Mouse (Mus musculus) right cerebral cortex, postnatal 14 days (tissue): Measurements from ENCODE around the gene Ets1.

ENCODE experiments used
- DNase-seq: peaks from one replicate; pipeline ENCODE4 v3.0.0; 2022

Ets1 gene

DNA sequence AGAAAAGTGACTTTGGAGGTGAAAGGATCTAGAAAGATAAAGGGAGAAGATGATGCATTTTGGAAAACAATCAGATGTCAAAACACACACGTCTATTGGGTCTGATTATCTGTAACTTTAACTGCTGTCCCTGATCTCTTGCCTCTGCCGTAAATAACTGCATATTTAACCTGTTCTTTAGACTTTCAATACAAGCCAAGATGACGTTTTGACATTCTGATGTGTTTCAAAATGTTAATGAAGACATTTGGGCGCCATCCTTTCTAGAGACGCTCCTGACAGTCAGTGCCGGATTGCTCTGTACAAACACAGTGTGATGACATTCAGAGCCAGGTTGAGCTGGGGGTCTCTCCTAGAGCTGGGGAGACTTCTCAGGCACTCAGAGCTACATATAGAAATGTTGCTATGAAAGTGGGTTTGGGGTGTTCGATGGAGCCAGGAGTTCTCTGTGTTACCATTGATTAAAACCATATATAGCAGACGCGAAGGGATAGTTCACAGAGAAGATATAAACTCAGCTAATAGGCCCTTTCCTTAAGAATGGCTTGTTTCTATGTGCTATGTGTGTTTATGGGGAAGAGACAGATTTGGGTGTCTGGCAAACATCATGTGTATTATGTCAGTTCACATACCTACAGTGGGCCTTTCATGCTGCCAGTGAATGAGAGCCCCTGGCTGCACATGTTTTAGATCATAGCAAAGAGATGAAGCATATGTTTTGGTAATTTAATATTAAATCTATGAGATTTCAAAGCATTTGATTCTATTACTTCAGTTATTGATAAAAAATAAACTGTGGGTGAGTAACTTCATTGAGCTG lies 61.5 kb downstream of the Ets1 start:
- no peak for DNase-seq

DNA sequence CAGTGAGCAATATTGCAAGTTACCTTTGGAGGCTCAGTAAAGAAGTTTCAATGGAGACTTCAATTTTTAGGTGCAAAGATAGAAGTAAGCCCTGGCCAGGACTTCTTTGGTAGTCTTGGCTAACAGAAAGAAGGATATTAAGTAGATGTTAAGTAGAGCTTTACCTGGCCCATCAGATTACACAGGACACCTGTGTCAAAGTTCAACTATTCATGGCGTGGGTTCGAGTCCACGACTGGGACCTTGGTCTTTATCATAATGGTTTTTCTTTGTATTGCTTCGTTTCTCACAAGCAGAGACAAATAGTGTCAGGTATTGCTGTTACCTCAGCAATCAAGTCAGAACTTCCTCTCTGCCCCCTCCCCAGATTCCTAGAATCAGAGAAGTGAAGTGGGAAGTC lies 62.7 kb downstream of the Ets1 start:
- DNase-seq, result no peak

DNA sequence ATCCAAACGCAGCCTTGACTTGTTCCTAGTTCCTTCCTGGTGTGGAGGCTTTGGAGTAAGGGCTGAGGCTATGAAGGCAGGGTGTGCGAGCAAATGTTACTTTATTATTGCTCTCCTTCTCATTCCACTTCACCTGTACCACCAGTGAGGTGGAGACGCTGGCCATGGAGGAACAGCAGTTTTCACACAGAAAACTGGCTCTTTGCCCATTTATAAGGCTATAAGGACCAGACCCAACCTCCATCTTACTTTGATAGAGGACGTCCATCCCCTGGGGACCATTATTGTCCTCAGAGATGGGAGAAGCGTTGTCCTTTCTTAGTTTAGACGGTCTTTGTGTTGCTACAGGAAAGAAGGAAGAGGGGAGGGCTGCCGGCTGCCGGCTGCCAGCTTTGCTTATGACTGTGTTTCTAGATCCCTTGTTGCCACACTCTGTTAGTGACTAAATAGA lies 63.4 kb downstream of the Ets1 start:
- no peak for DNase-seq

DNA sequence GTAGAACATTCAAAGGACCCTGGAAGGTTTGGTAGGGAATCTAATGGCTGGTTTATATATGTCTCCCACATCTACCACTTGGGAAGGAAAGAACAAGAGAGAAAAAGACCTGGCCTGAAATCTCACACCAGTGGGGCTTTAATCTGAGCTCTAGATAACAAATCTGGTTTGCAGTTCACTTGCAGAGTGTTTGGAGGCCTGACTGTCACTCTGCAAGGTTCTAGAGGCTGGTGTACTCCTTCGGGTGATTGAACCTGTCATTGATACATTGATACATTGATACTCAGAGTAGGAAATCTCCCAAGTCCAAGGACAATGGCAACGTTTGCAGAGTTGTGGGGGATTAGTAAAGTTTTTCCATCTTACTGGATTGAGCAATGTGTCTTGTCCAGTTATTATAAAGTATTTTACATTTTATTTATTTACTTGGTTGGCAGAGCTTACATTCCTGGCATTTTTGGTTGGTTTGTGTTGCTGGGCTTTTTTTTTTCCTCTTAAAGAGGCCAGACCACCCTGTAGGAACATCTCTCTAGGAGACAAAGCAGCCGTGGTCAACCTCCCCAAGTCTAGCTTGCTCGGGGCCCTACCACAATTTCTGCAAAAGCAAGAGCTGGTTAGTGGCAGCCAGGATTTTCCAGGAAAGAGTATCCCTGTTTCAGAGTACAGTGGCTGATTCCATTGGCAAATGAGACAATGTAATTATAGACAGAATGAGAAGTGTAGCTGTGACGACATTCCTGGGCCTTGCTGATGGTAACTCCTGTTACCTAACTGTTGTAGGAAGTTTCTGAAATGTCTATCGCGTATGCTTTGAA lies 64.3 kb downstream of the Ets1 start:
- no peak for DNase-seq

DNA sequence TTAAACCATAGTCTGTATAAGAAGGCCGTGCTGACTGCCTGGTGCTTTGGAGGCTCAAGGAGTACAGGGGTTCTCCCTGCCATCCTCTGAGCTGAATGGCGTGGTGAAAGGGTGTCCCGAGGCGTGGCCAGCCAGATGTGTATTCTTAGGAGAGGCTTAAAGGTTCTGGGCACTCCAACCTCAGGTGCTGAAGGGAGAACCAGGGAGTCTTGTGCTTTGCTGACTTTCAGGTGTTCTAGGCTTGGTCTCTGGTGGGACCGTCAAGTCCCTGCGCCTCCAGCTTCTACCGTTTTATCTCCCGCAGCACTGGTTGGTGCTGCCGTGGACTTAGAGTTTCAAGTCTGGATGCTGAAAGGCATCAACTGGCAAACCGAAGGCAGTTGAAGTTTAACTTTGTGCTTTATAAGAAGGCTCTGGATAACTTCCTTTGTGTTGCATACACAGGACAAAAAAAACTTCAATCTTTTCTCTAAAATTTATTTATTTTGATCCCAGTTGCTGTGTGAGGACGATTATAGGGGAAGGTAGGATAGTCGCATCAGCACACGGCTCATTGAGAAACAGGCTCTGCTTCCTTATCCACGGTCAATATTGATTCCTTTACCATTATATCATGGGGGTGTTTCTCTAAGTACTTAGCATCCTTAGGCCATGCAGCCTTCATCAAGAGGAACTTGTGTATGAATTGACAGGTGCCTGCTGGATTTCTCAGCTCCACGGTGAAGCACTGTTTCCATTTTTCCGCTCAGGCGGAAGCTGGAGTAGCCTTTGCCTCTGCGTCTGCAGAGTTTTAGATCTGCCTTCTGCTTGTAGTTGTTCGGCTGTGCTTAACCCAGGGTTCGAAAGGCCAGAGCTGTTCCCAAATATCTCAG lies 65.3 kb downstream of the Ets1 start:
- DNase-seq, result no peak

DNA sequence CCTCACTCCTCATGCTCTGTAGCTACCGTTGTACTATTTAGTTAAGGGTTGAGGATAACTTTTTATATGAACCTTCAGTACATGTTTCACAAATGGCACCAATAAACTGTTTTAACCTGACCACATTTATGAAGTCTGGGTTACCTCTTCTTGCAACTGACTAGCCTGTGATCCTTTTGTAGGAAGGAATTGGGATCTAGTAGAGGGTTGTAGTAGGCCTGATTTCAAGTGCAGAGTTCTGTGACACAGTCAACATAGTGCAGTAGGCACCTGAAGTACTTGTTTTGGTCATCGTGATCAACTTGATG lies 65.9 kb downstream of the Ets1 start:
- no peak for DNase-seq

DNA sequence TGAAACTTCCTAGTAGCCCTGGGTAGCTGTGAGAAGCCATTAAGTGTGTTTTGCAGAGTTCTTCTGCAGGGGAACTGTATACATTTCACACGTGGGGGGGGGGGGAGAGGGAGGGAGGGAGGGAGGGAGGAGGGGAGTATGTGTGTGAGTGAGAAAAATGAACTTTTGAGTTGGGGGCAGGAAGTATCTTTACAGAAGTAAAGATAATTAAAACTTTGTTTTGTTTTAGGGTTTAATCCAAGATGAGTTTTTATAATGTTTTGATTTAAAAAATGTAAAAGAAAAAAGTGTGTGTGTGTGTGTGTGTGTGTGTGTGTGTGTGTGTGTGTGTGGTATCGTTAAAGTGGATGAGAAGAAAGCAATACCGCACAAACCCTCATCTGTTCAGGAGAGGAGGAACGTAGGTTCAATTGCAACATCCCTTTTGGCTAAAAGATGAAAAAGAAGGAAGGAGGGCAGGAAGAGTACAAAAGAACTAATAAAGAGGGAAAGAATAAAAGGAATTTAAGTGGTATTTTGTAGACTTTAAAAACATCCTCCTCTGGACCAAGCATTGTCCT lies 66.9 kb downstream of the Ets1 start:
- DNase-seq, result no peak

DNA sequence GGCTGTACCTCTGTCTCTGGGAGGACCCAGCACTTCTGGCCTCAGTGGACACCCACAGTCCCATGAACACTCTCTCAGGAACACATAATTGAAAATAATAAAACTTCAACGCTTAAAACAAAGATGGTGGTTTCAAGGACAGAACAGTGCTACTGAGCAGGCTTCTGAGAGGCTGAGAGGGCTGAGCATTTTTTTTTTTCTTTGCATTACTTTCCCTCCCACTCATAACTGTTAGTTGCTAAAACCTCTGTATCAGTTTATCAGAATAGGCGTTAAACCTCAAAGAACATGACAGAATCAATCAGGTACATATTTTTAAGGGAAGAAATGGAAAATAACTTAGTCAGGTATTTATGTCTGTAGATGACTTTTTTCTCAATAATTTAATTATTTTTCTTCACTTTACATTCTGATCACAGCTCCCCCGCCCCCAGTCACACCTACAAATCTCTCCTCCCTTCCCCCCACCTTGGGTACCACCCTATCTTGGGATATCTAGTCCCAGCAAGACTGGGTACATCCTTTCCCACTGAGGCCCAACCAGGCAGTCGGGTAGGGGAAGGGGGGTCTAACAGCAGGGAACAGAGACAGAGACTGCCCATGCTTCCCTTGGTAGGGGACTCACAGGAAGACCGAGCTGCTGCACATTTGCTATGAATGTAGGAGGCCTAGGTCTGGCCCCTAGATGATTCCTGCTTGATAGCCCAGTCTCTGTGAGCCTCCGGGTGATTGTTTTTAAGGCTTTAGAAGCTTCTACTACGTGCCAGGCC lies 68.1 kb downstream of the Ets1 start:
- no peak for DNase-seq

DNA sequence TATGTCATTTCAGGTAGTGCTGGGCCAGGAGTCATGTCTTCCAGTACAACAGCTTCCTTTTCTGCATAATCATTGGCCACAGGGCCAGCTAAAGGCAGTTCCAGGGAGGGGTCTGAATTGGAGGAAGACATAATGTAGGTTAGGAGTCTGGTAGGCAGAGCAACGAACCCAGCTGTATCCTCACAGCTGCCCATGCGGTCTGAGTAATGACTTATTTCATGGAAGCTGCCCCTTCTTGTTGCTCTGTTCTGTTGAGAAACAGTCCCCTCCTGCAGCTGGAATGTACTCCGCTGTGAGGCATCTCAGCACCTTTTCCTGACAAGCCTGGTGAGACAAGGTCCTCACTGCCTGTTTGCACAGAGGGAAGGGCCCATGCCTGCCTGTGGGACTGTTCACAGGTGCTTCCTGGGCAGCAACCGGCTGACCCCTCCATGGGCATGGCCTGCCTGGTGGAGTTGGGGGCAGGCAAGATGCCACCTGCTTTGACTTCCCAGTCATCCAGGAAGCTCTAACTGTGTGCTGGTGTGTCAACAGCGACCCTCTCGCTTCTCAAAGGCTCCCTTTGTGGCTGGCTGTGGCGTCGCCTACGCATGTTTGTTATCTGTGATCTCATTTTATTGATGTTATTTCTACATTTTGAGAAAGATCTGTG lies 69.9 kb downstream of the Ets1 start:
- DNase-seq, result no peak

DNA sequence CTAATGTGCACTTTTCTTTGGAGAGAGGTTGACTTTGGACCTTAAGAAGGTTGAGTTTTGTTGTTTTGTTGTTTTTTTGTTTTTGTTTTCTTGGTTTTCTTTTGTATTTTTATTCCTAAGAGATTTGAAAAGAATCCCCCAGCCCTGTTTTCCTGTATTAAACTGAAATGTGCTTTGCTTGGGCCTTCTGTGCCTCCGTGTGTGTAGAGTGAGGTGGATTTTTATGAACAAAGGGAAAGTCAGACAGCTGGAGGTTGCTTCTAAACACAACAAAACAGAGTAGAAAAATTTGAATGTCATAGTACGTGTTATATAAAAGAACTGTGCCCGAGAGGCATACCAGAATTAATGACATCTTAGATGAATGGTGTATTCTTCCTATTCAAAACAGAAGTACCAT lies 71.4 kb downstream of the Ets1 start:
- DNase-seq, result no peak

DNA sequence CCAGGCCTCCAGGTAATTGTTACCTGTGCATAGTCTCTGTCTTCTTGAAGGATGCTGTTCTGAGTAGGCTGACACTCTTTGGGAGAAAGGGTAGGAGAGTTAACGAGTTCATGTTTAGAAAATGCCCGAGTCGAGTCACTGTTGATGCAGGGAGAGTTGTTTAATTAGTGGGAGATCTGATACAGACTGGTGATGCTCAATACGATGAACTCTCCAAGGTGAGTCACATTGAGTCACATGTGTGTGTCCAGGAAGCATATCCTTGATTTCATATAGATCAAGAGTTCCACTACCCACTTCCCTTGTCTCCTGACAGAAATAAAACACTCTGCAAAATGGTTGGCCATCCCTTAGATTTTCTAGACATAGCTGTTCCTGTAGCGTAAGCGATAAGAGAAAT lies 72.5 kb downstream of the Ets1 start:
- DNase-seq, result no peak

DNA sequence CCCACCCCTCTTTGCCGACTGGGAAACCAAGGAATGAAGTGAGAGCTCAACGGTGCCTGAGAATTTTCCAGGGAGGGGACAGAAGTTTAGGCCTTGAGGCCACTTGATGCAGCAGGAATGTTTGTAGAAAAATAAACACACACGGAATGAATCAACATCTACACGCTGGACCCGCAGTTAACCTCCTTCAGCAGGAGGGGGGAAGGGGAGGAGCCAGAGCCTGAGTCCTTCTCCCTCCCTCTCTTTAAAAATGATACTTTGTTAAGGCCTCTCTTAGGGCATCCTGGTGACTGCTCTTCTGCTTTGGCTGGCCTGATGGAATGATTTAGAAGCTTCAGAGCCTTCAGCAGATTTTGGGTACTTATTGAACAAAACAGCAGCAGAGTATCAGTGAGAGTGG lies 73.3 kb downstream of the Ets1 start:
- DNase-seq, result no peak

DNA sequence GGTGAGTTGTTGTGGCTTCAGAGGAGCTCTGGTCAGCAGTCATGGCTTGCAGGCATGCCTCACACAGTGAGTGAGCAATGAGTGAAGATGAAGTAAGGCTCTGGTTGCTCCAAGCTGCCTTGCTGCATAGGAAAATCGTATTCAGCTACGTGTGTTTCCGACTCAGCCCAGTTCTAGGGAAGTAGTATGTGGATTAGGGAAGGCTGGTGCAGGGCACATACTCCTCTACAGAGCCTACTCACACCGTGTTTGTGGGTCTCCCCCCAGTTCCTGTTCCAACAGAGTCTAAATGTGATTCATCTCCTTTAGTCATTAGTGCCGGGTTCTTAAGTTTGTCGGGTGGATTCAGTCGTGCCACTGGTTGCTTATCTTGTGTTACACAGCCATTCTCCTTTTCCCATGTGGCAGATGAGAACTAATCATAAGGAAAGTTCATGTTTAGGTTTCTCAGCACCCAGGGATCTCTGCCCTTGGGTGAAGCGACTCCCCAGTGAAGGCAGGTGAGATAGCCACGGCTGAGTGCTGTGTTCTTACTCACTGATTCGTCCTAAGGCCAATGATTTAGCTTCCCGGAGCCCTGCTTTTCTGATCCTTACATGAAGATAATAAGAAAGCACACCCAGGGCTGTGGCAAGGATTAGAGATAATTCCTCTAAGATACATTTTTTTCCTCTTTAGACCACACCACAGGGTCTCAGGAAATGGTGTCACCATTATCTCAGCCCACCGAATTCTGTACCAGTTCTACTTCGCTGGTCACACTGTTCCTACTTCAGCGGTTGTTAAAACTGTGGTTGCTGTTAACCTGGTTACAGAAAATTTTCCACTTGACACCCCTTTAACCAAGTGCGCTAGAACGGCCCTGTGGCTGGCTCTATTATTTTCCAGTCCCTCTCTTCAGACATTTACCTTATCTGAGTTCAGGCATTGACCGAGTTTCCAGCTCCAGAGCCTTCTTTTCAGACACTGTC lies 74.0 kb downstream of the Ets1 start:
- no peak for DNase-seq

DNA sequence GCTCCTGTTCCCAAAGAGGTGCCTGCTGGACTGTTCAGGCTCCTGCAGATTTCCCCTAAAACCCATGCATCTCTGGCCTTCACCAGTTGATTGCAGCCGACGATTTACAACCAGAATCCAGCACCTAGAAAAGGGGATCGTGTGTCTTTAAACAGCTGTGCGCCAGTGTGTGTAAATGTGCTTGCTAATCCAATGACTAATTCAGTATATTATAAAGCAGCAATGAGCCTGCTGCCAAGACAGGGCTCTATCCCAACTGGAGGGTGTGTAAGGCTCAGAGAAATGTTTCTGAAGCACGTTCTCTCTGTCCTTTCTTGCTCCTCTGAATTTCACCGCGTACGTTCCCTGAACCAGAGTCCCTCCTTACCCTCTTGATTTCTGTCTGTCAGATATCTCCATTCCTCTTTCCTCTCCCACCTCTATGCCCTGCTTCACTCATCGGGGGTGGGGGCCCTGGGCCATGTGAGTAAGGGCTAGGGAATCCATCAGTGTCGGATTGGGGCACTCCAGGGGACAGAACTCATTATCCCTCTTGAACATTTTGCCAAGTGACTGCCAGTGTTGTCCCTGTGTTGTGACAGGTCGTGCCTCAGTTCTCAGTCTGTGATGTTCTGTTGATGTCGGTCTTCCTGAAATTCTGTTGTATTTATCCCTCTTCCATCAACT lies 75.1 kb downstream of the Ets1 start:
- DNase-seq, result no peak

DNA sequence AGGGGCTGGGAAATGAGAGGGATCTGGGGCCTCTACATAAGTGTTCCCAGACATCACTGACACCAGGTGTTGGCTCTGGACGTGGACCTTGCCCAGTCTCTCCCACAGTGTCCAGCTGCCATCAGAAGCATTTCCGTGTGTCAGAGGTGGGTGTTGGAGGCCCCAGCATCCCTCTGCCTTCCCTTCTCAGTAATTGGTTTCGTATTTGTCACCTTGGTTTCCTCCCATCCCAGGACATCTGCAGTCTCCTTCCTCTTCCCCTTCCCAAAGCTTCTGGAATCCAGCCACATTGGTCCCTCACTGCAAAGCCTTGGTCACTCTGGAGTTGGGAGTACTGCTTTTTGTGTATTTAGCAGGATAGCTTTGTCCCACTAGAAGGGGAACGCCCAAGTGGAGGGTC lies 75.7 kb downstream of the Ets1 start:
- no peak for DNase-seq

DNA sequence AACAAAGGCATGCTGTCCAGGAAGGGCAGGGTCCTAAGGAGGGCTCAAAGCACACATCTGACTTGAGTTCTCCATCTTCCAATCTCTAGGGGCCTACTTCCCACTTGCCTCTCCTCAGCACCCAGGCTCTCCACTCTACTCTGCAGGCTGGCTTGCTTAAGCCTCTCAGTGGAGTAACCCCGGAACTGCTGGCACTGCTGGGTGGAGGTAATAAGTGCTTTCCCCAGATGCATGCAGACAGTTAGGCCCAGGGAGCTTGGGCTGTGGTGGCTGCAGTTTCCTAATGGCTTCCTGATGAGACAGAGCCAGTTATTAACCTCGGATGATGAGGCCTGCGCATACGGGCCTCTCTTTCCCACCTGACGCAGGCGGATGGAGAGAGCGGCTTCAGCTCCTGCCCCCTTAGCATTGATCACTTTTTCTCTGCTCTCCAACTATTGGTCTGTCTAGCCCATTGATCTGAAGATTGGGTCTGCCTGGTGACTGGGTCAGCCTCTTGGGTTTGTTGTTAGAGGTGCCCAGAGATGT lies 76.4 kb downstream of the Ets1 start:
- DNase-seq, result no peak

DNA sequence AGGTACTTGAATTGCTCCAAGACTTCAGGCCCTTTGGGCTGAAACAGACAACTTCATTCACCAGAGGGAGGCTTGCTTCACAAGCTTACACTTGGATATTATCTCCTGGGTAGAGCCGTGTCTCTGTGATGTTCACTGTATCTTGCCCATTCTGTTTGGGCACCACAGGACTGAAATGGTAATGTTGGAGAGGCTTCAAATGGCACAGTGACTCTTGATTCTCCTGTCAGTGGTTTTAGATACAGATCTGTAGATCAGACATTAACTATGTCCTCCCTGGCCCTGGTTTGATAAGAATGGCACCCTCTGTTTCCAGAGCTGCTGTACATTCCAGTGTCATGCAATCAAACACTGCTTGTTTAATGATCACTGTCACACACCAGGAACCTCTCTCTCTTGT lies 77.1 kb downstream of the Ets1 start:
- no peak for DNase-seq

DNA sequence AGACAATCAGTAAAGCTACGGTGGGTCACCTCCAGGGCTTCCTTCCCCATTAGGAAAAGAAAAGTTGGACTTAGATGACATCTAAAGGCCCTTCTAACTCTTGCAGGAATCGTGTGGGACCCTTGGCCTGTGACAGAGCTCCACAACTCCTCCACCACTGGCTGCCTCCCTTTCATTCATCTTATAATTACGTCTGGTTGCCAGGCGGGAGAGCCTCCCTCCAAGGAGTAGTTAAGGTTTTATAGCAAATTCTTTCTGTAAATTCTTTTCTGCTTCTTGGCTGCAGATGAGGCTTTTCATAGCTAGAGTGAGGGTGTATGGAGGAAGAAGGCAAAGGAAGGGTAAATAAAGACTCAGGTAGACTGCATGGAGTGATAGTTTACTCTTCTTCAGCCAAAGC lies 77.8 kb downstream of the Ets1 start:
- no peak for DNase-seq

DNA sequence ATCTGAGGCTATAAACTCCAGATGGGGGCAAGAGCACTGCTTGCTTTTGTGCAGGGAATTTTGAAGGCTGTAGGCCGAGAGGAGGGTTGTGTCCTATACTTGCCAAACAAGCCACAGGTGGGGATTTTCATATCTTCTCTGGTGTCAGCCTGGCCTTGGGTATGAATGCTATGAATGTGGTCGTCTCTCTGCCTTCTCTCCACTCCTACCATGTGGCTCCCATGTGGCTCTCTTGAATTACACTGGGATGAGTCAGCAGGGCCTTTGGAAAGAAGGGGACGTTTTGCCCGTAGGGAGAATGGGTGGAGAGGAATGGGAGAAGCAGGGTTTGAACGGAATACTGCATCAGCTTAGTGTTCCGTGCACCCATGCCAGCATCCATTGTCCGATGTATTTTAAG lies 78.5 kb downstream of the Ets1 start:
- DNase-seq, result no peak
